13 mouse cellular contexts compared by ENCODE assay signal in the genomic region with DNA sequence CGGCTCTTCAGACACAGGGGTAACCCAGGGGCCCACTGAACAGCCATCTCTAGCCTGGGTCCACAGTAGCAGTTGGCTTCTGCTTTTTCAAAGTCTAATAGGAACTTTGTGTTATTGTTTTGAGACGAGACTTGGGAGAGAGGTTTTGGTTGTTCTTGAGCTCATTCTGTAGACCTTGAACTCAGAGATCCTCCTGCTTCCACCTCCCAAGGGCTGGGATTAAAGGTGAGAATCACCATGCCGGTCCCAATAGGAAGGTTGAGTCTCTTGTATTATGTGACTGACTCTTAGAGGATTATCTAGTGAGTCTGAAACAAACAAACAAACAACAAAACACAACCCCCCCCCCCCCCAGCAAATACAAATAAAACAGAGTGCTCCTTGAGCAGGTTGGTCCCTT.
"Had no signal": no experiment of that assay in that cellular context is flagged by ENCODE, and none has a peak within 500 bp of the region (broad histone marks: within the 10 kb centered on the region; RNA-seq: fewer than 3 reads in every experiment).

No protein-coding gene starts in this region.

- H3K27me3 ChIP-seq: hindbrain, embryonic 13.5 days; limb, embryonic 15.5 days; neural tube, embryonic 12.5 days; stomach, embryonic 15.5 days had no signal

- DNase-seq: lung, adult 2 months; lung, postnatal 36 days; midbrain, embryonic 14.5 days; retina, postnatal 1 day; right cerebral cortex, postnatal 4 days; thymus, adult 2 months; thymus, postnatal 25 days had no signal

- H3K4me2 ChIP-seq: hindbrain, embryonic 13.5 days; limb, embryonic 15.5 days; neural tube, embryonic 12.5 days; stomach, embryonic 15.5 days had no signal

- H3K9me3 ChIP-seq: hindbrain, embryonic 13.5 days; limb, embryonic 15.5 days; neural tube, embryonic 12.5 days; stomach, embryonic 15.5 days had no signal

- H3K36me3 ChIP-seq: stomach, embryonic 15.5 days had no signal

- ATAC-seq: hindbrain, postnatal 0 days; lung, postnatal 0 days had no signal

- H3K4me1 ChIP-seq: hindbrain, embryonic 13.5 days; limb, embryonic 15.5 days; neural tube, embryonic 12.5 days; stomach, embryonic 15.5 days had no signal

- H3K4me3 ChIP-seq: hindbrain, embryonic 13.5 days; limb, embryonic 15.5 days; neural tube, embryonic 12.5 days; stomach, embryonic 15.5 days had no signal

- H3K27ac ChIP-seq: hindbrain, embryonic 13.5 days; hindbrain, postnatal 0 days; limb, embryonic 15.5 days; neural tube, embryonic 12.5 days; stomach, embryonic 15.5 days had no signal

- H3K9ac ChIP-seq: hindbrain, embryonic 13.5 days; limb, embryonic 15.5 days; neural tube, embryonic 12.5 days; stomach, embryonic 15.5 days had no signal
